Mouse (Mus musculus) midbrain, embryonic 14.5 days (tissue): ENCODE measurements at regions not wholly inside any gene's neighbourhood (a gene's known extent, or its start where the extent isn't known, plus 50 kb on each side); places are given as distances from the start of the nearest gene placed in this dataset.

Source experiments
- ATAC-seq: fragments of 200-750 bp; cut with Nextera tagmentation; 2 replicates; pipeline ENCODE4 v1.8.0; 2017; ENCODE audit warnings: moderate number of reproducible peaks, moderate library complexity; ENCODE audit not compliant: low FRiP score, low TSS enrichment
- DNase-seq: peaks from one replicate; pipeline ENCODE4 v3.0.0-alpha.2; 2015
- H3K27ac ChIP-seq: fragments of 300-500 bp; sonication (generic); replicated peaks from 2 replicates; pipeline ENCODE4 v1.5.1; 2014; ENCODE audit warnings: mild to moderate bottlenecking, low read depth, low read length, moderate library complexity
- H3K27me3 ChIP-seq: fragments of 300-500 bp; sonication (generic); 2 replicates; pipeline ENCODE4 v1.6.1; 2014; ENCODE audit warnings: low read length, control low read depth, mixed read lengths; ENCODE audit not compliant: control insufficient read depth, insufficient read depth
- H3K36me3 ChIP-seq: fragments of 300-500 bp; sonication (generic); 2 replicates; pipeline ENCODE4 v1.6.1; 2014; ENCODE audit warnings: low read length, control low read depth; ENCODE audit not compliant: control insufficient read depth, insufficient read depth
- H3K4me1 ChIP-seq: fragments of 300-500 bp; sonication (generic); 2 replicates; pipeline ENCODE4 v1.6.1; 2014; ENCODE audit warnings: mild to moderate bottlenecking, antibody characterized with exemption, low read length, control low read depth; ENCODE audit not compliant: control insufficient read depth, insufficient read depth
- H3K4me2 ChIP-seq: fragments of 300-500 bp; sonication (generic); 2 replicates; pipeline ENCODE4 v1.6.1; 2014; ENCODE audit warnings: mild to moderate bottlenecking, low read length, moderate library complexity
- H3K4me3 ChIP-seq: fragments of 300-500 bp; sonication (generic); replicated peaks from 2 replicates; pipeline ENCODE4 v1.5.1; 2014; ENCODE audit warnings: low read depth, low read length
- H3K9ac ChIP-seq: fragments of 300-500 bp; sonication (generic); replicated peaks from 2 replicates; pipeline ENCODE4 v1.6.1; 2014; ENCODE audit warnings: mild to moderate bottlenecking, low read length, moderate library complexity
- H3K9me3 ChIP-seq: fragments of 300-500 bp; sonication (generic); 2 replicates; pipeline ENCODE4 v1.6.1; 2016; ENCODE audit warnings: low read length, control low read depth, mixed read lengths; ENCODE audit not compliant: control insufficient read depth
- WGBS: fragments of 180-500 bp; shearing (Covaris S2); extraction: QIAGEN DNeasy Blood & Tissue Kit; methylation state at CpG from one replicate; pipeline ENCODE4 v1.1.7; 2014; 5-methylcytosine and 5-hydroxymethylcytosine counted together

DNA sequence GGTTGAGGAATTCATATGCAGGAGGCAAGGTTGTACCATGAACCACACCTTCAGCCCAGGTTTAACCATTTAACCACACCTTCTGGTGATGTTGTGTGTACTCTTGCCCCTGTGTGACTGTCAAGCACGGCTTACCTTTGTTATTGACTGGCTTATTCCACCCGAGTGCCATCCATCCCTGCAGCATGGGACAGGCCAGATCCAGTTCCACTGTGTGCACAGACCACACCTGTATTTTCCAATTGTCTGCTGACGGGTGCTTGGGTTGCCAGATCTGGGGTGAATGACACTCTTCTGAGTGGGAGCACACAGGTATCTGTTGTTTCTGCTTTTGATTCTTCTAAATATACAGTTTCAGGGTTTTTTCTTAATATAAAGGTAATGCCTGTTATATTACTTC is 196.1 kb downstream of the Tex29 start:
- Histone ChIP-seq H3K4me3 (no peak overlapping the region), H3K4me2 (no peak overlapping the region), H3K27ac (no peak overlapping the region), H3K9me3 (no peaks in the 10 kb centered on the region), H3K36me3 (no peaks in the 10 kb centered on the region), H3K4me1 (peaks cover 2% of the 10 kb centered on the region; the same call in 1 of the 2 replicates), H3K9ac (no peak overlapping the region), H3K27me3 (no peaks in the 10 kb centered on the region)
- ATAC-seq (no peak), DNase-seq (no peak)
- whole genome bisulfite sequencing, result 84% methylated on average over 3 of the region's 3 CpGs

DNA sequence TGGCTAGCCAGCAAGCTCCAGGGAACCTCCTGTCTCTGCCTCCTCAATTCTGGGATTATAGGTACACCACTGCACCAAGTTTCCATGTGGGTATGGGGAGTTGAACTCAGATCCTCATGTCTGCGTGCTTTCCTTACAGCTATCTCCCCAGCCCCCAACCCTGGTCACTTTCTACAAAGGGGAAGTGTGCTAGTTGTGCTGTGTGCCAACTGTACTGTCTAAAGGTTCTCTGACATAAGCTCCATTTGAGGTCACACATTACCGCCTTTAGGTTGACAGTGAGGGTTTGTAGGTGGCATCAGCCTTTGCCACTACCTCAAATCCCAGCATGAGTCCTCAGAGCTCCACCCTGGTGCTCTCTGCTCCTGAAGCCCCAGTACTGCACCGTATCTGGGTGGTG is 200.7 kb downstream of the Tex29 start:
- ATAC-seq, result no peak
- WGBS, result 88% methylated on average over 3 of the region's 3 CpGs
- Histone ChIP-seq H3K9me3 (no peaks in the 10 kb centered on the region), H3K4me1 (no peaks in the 10 kb centered on the region), H3K9ac (no peak overlapping the region), H3K4me3 (no peak overlapping the region), H3K27ac (no peak overlapping the region), H3K4me2 (no peak overlapping the region), H3K36me3 (no peaks in the 10 kb centered on the region), H3K27me3 (no peaks in the 10 kb centered on the region)
- no peak for DNase-seq

DNA sequence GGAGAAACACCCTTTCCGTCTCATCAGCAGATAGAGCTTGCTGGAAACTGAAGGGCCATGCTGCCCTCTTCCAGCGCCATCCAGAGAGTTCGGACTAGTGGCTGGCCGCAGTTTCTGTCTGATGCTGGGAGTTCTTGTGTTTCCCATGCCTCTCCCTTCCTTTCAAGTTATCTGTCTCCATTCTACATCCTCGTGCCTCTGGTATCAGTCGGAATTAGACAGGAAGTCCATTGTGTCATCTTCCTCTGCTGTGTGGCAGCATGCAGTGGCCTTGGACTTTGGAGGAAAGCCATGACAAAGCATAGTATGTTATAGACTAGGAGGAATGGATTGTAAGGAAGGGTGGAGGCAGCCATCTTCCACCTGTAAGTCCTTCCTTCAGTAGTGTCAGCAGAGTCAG is 201.4 kb downstream of the Tex29 start:
- no peaks in the 10 kb centered on the region for H3K36me3 ChIP-seq
- no peak overlapping the region for H3K4me2 ChIP-seq
- no peak overlapping the region for H3K27ac ChIP-seq
- no peaks in the 10 kb centered on the region for H3K4me1 ChIP-seq
- H3K9me3 ChIP-seq, result no peaks in the 10 kb centered on the region
- 84% methylated on average over 6 of the region's 6 CpGs for WGBS
- H3K9ac ChIP-seq, result no peak overlapping the region
- H3K4me3 ChIP-seq, result no peak overlapping the region
- DNase-seq, result no peak
- no peaks in the 10 kb centered on the region for H3K27me3 ChIP-seq
- no peak for ATAC-seq

DNA sequence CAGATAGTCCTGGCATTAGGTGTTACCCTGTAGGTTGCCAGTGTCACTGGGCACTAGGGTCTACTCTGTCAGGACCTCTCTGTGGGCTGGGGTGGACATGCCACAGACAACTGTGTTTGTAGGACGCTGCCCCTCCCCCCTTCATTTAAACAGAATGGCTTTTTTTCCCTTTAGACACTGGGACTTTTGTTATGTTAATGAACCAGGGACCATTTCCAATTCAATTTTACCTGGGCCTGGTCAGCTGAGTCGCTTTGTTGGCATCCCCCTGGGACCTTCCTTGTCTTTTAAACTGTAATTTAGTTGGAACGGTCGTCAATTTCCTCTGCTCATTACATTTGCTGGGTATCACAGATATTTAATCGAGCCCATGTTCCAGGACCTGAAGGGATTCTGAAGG is 210.6 kb downstream of the Tex29 start:
- Histone ChIP-seq H3K9me3 (no peaks in the 10 kb centered on the region), H3K9ac (no peak overlapping the region), H3K4me2 (no peak overlapping the region), H3K27me3 (no peaks in the 10 kb centered on the region), H3K27ac (no peak overlapping the region), H3K4me1 (peaks cover 15% of the 10 kb centered on the region), H3K4me3 (no peak overlapping the region), H3K36me3 (no peaks in the 10 kb centered on the region)
- peak; percentile 60 for DNase-seq
- ATAC-seq, result no peak
- WGBS, result 6% methylated on average over 5 of the region's 5 CpGs

DNA sequence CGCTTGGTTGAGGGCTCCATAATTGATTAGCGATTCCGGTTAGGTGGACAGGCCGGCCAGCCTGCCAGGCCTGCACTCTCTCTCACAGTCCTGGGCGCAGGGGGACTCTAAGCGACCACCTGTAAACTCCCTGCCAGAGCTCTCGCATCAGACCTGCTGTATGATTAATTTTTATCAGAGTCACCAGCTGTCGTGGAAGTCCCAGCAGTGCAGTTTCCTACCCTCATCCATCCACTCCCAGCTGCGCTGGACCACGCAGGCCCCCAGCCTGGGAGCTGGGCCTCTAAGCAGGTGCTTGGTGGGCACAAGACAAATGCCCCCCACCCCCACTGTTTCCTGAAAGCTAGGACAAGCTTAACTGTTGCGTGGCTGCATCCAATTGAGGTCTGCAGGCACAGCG is 211.1 kb downstream of the Tex29 start:
- no peak overlapping the region for H3K4me3 ChIP-seq
- H3K4me1 ChIP-seq, result peaks cover 15% of the 10 kb centered on the region
- 17% methylated on average over 12 of the region's 12 CpGs for WGBS
- no peak overlapping the region for H3K4me2 ChIP-seq
- no peak overlapping the region for H3K9ac ChIP-seq
- no peaks in the 10 kb centered on the region for H3K9me3 ChIP-seq
- H3K27me3 ChIP-seq, result no peaks in the 10 kb centered on the region
- H3K36me3 ChIP-seq, result no peaks in the 10 kb centered on the region
- H3K27ac ChIP-seq, result no peak overlapping the region
- ATAC-seq (peak; percentile 53; the same call in 1 of the 2 replicates), DNase-seq (peak; percentile 60)

DNA sequence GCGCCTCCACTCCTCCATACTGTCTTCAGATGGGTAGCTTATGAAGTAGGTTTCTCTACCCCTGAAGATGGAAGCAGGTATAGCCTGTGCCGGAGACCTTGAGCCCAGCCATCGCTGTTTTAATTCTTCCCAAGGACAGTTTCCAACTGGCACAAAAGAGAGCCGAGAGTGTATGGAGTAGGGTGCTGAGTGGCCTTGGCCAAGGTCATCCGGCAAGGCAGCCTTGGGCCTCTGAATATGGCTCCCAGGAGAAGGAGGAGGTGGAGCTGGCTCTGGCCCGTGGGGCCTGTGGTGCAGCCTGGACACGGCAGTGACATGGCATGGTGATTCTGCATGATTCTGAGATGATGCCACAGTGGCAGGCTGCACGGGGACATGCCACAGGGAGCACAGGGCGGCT is 215.7 kb downstream of the Tex29 start:
- H3K27me3 ChIP-seq, result no peaks in the 10 kb centered on the region
- H3K4me3 ChIP-seq, result no peak overlapping the region
- H3K9me3 ChIP-seq, result no peaks in the 10 kb centered on the region
- WGBS, result 94% methylated on average over 9 of the region's 9 CpGs
- no peak overlapping the region for H3K9ac ChIP-seq
- DNase-seq (no peak), ATAC-seq (no peak)
- no peaks in the 10 kb centered on the region for H3K36me3 ChIP-seq
- peaks cover 10% of the 10 kb centered on the region for H3K4me1 ChIP-seq
- H3K27ac ChIP-seq, result no peak overlapping the region
- H3K4me2 ChIP-seq, result no peak overlapping the region

DNA sequence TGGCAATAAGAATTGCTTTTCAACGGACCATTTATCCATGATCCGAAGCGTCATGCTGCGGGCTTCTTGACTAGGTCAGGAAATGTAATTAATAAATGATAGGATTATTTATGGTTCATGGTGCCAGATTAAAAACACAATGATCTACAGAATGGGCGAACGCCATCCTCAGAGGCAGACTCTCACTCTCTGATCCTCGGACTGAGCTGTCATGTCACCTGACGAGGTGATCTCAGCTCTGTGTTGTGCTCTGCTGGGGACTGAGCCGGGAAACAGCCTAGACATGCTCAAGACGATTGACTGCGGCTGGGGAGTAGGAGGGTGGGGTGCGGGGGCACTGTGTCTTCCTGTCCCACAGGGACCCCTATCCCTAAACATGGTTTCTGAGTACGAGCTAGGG is 217.4 kb upstream of the A230072I06Rik start:
- H3K36me3 ChIP-seq, result no peaks in the 10 kb centered on the region
- DNase-seq, result peak; percentile 55
- no peak overlapping the region for H3K4me3 ChIP-seq
- ATAC-seq, result peak; percentile 57; the same call in 1 of the 2 replicates
- WGBS, result 19% methylated on average over 13 of the region's 13 CpGs
- no peaks in the 10 kb centered on the region; the same call in 1 of the 2 replicates for H3K27me3 ChIP-seq
- no peaks in the 10 kb centered on the region for H3K9me3 ChIP-seq
- H3K27ac ChIP-seq, result no peak overlapping the region
- H3K9ac ChIP-seq, result no peak overlapping the region
- peak overlapping the region; percentile 15 for H3K4me2 ChIP-seq
- peaks cover 9% of the 10 kb centered on the region for H3K4me1 ChIP-seq

DNA sequence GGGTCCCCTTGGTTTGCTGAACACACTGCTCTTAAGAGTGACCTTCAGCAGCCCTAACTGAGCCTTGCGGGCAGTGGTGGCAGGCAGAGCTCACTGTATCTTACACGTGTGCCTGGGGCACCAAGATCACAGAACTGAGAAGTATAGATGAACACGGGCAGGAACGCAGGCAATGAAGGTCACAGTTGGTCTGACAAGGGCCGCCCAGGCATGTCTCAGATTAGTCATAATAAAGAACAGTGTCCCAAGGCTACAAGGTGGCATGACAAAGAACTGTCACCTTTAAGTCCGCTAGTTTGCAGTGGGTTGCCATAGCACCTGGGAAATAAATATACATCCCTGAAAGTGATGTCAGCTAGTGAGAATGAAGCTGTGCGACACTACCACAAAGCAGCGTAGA is 215.9 kb upstream of the A230072I06Rik start:
- Histone ChIP-seq H3K9ac (no peak overlapping the region), H3K27me3 (no peaks in the 10 kb centered on the region; the same call in 1 of the 2 replicates), H3K4me1 (peaks cover 9% of the 10 kb centered on the region), H3K4me2 (no peak overlapping the region), H3K36me3 (no peaks in the 10 kb centered on the region), H3K4me3 (no peak overlapping the region), H3K27ac (no peak overlapping the region), H3K9me3 (no peaks in the 10 kb centered on the region)
- 70% methylated on average over 8 of the region's 8 CpGs for WGBS
- peak; percentile 22 for DNase-seq
- no peak for ATAC-seq

DNA sequence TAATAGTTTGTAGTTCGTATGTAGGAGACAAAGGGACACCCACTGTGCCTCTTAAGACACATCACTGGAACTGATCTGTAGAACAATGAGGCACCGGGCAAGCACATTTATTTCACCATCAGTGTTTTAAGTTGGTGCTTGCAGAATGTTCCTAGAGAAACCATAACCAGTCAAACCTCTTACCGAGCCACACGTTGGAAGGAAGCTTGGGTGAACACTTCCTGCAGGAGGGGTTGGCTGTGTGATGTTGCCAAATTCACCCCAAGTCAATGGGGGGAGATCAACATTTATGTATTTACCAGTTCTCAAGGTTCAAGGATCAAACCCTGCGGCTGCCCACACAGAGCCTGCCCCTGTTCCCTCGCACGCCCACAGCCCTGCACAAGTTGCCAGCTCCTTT is 214.0 kb upstream of the A230072I06Rik start:
- no peaks in the 10 kb centered on the region for H3K36me3 ChIP-seq
- no peaks in the 10 kb centered on the region for H3K9me3 ChIP-seq
- 75% methylated on average over 7 of the region's 7 CpGs for WGBS
- no peak overlapping the region for H3K4me2 ChIP-seq
- H3K9ac ChIP-seq, result no peak overlapping the region
- H3K27me3 ChIP-seq, result no peaks in the 10 kb centered on the region; the same call in 1 of the 2 replicates
- no peak overlapping the region for H3K27ac ChIP-seq
- H3K4me3 ChIP-seq, result no peak overlapping the region
- H3K4me1 ChIP-seq, result peaks cover 9% of the 10 kb centered on the region
- ATAC-seq (no peak), DNase-seq (no peak)
